Mouse (Mus musculus) heart, embryonic 11.5 days (tissue): ENCODE measurements at regions not wholly inside any gene's neighbourhood (a gene's known extent, or its start where the extent isn't known, plus 50 kb on each side); places are given as distances from the start of the nearest gene placed in this dataset.

ENCODE experiments used
- ATAC-seq: fragments of 200-750 bp; cut with Nextera tagmentation; replicated peaks from 2 replicates; pipeline ENCODE4 v1.8.0; 2017; ENCODE audit warnings: moderate library complexity; ENCODE audit not compliant: insufficient number of reproducible peaks, low FRiP score, low TSS enrichment
- H3K27ac ChIP-seq: fragments of 300-500 bp; sonication (generic); 2 replicates; pipeline ENCODE4 v1.5.1; 2014; ENCODE audit warnings: mild to moderate bottlenecking, low read depth, low read length
- H3K27me3 ChIP-seq: fragments of 300-500 bp; sonication (generic); 2 replicates; pipeline ENCODE4 v1.6.1; 2014; ENCODE audit warnings: mild to moderate bottlenecking, low read length, mixed read lengths; ENCODE audit not compliant: control insufficient read depth, insufficient read depth
- H3K36me3 ChIP-seq: fragments of 300-500 bp; sonication (generic); 2 replicates; pipeline ENCODE4 v1.6.1; 2014; ENCODE audit warnings: mild to moderate bottlenecking, low read length, moderate library complexity, mixed read lengths; ENCODE audit not compliant: control insufficient read depth, insufficient read depth
- H3K4me1 ChIP-seq: fragments of 300-500 bp; sonication (generic); 2 replicates; pipeline ENCODE4 v1.6.1; 2014; ENCODE audit warnings: low read length; ENCODE audit not compliant: control insufficient read depth, insufficient read depth
- H3K4me2 ChIP-seq: fragments of 300-500 bp; sonication (generic); 2 replicates; pipeline ENCODE4 v1.6.1; 2014; ENCODE audit warnings: mild to moderate bottlenecking, moderate library complexity
- H3K4me3 ChIP-seq: fragments of 300-500 bp; sonication (generic); 2 replicates; pipeline ENCODE4 v1.5.1; 2014; ENCODE audit warnings: low read depth, low read length
- H3K9ac ChIP-seq: fragments of 300-500 bp; sonication (generic); 2 replicates; pipeline ENCODE4 v1.6.1; 2014; ENCODE audit warnings: mild to moderate bottlenecking, low read depth, low read length, moderate library complexity
- H3K9me3 ChIP-seq: fragments of 300-500 bp; sonication (generic); replicated peaks from 2 replicates; pipeline ENCODE4 v1.6.1; 2016; ENCODE audit warnings: low read length; ENCODE audit not compliant: control insufficient read depth
- WGBS: fragments of 180-500 bp; shearing (Covaris S2); extraction: QIAGEN DNeasy Blood & Tissue Kit; methylation state at CpG from one replicate; pipeline ENCODE4 v1.1.7; 2014; ENCODE audit not compliant: insufficient replicate concordance; 5-methylcytosine and 5-hydroxymethylcytosine counted together

- Histone ChIP-seq H3K27me3 (no peaks in the 10 kb centered on the region), H3K36me3 (no peaks in the 10 kb centered on the region), H3K9me3 (no peaks in the 10 kb centered on the region), H3K4me2 (no peak overlapping the region), H3K27ac (no peak overlapping the region), H3K4me1 (no peaks in the 10 kb centered on the region), H3K9ac (no peak overlapping the region), H3K4me3 (no peak overlapping the region)
- ATAC-seq, result no peak
- 81% methylated on average over 7 of the region's 7 CpGs for WGBS
Observed at GRCm38 (mm10) chr4:105526755-105527154, 262.9 kb upstream of the Gm12728 start.

- Histone ChIP-seq H3K4me2 (no peak overlapping the region), H3K9ac (no peak overlapping the region), H3K36me3 (no peaks in the 10 kb centered on the region), H3K27me3 (no peaks in the 10 kb centered on the region), H3K9me3 (no peaks in the 10 kb centered on the region), H3K4me1 (no peaks in the 10 kb centered on the region), H3K27ac (no peak overlapping the region), H3K4me3 (no peak overlapping the region)
- ATAC-seq, result no peak
- 74% methylated on average over 3 of the region's 3 CpGs for WGBS
Observed at GRCm38 (mm10) chr4:105527316-105527715, 262.4 kb upstream of the Gm12728 start.

GRCm38 (mm10) chr4:105531651-105532425 lies 257.8 kb upstream of the Gm12728 start:
- H3K9ac ChIP-seq, result no peak overlapping the region
- no peaks in the 10 kb centered on the region for H3K4me1 ChIP-seq
- H3K4me2 ChIP-seq, result no peak overlapping the region
- no peak overlapping the region for H3K27ac ChIP-seq
- H3K36me3 ChIP-seq, result no peaks in the 10 kb centered on the region
- WGBS, result 75% methylated on average over 16 of the region's 16 CpGs
- H3K27me3 ChIP-seq, result no peaks in the 10 kb centered on the region
- H3K4me3 ChIP-seq, result no peak overlapping the region
- H3K9me3 ChIP-seq, result no peaks in the 10 kb centered on the region
- no peak for ATAC-seq

GRCm38 (mm10) chr4:105535451-105535850 lies 254.2 kb upstream of the Gm12728 start:
- Histone ChIP-seq H3K9me3 (no peaks in the 10 kb centered on the region), H3K9ac (no peak overlapping the region), H3K4me1 (no peaks in the 10 kb centered on the region), H3K4me2 (no peak overlapping the region; the same call in 1 of the 2 replicates), H3K27me3 (no peaks in the 10 kb centered on the region), H3K27ac (no peak overlapping the region), H3K4me3 (no peak overlapping the region), H3K36me3 (no peaks in the 10 kb centered on the region)
- 31% methylated on average over 6 of the region's 6 CpGs for WGBS
- ATAC-seq, result no peak

GRCm38 (mm10) chr4:105545486-105545885 lies 244.2 kb upstream of the Gm12728 start:
- 76% methylated on average over 2 of the region's 2 CpGs for WGBS
- Histone ChIP-seq H3K4me3 (no peak overlapping the region), H3K27me3 (no peaks in the 10 kb centered on the region), H3K9ac (no peak overlapping the region), H3K27ac (no peak overlapping the region), H3K36me3 (no peaks in the 10 kb centered on the region), H3K4me2 (no peak overlapping the region), H3K9me3 (no peaks in the 10 kb centered on the region), H3K4me1 (no peaks in the 10 kb centered on the region)
- ATAC-seq, result no peak

GRCm38 (mm10) chr4:105549744-105550440 lies 239.8 kb upstream of the Gm12728 start:
- H3K27ac ChIP-seq, result no peak overlapping the region
- no peak overlapping the region for H3K9ac ChIP-seq
- no peaks in the 10 kb centered on the region for H3K9me3 ChIP-seq
- no peak overlapping the region for H3K4me2 ChIP-seq
- no peaks in the 10 kb centered on the region for H3K4me1 ChIP-seq
- H3K4me3 ChIP-seq, result no peak overlapping the region
- no peak for ATAC-seq
- 65% methylated on average over 7 of the region's 7 CpGs for WGBS
- no peaks in the 10 kb centered on the region for H3K36me3 ChIP-seq
- no peaks in the 10 kb centered on the region for H3K27me3 ChIP-seq

- ATAC-seq, result no peak
- WGBS, result 85% methylated on average over 4 of the region's 4 CpGs
- no peaks in the 10 kb centered on the region for H3K9me3 ChIP-seq
- no peak overlapping the region for H3K9ac ChIP-seq
- H3K4me1 ChIP-seq, result no peaks in the 10 kb centered on the region
- H3K4me3 ChIP-seq, result no peak overlapping the region
- H3K27me3 ChIP-seq, result no peaks in the 10 kb centered on the region
- H3K4me2 ChIP-seq, result no peak overlapping the region
- no peaks in the 10 kb centered on the region for H3K36me3 ChIP-seq
- H3K27ac ChIP-seq, result no peak overlapping the region
Observed at GRCm38 (mm10) chr4:105551966-105552685, 237.5 kb upstream of the Gm12728 start.

- 82% methylated on average over 8 of the region's 8 CpGs for WGBS
Observed at GRCm38 (mm10) chr4:105554994-105555393, 234.7 kb upstream of the Gm12728 start.

More at GRCm38 (mm10) chr4:105554994-105555393, 234.7 kb upstream of the Gm12728 start:
- Histone ChIP-seq H3K4me2 (no peak overlapping the region), H3K27me3 (no peaks in the 10 kb centered on the region), H3K4me1 (no peaks in the 10 kb centered on the region), H3K4me3 (no peak overlapping the region), H3K36me3 (no peaks in the 10 kb centered on the region), H3K27ac (no peak overlapping the region), H3K9me3 (no peaks in the 10 kb centered on the region), H3K9ac (no peak overlapping the region)
- ATAC-seq, result no peak
